Mouse (Mus musculus) thymus, postnatal 25 days (tissue): Measurements from ENCODE around the gene Dhrs7.

Source experiments
- DNase-seq: peaks from one replicate; pipeline ENCODE4 v3.0.0; 2022

Dhrs7 gene

DNA sequence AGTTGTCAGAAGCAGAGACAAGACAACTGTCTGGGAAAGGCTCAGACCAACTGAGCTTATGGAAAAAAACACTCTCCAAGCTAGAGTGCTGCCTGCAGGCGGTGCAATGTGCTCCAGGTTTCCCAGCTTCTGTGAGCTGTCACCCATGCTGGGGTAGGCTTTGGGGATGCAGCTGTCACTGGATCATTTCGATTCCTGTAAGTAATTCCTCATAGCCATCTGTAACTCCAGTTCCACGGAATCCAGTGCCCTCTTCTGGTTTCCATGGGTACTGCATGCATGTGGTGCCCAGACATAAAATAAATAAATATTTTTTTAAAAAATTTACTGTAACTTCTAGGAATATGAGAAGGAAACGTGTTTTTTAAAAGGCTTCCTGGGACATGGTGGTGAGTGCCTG lies 10.0 kb downstream of the Dhrs7 start:
- peak; percentile 26 for DNase-seq

DNA sequence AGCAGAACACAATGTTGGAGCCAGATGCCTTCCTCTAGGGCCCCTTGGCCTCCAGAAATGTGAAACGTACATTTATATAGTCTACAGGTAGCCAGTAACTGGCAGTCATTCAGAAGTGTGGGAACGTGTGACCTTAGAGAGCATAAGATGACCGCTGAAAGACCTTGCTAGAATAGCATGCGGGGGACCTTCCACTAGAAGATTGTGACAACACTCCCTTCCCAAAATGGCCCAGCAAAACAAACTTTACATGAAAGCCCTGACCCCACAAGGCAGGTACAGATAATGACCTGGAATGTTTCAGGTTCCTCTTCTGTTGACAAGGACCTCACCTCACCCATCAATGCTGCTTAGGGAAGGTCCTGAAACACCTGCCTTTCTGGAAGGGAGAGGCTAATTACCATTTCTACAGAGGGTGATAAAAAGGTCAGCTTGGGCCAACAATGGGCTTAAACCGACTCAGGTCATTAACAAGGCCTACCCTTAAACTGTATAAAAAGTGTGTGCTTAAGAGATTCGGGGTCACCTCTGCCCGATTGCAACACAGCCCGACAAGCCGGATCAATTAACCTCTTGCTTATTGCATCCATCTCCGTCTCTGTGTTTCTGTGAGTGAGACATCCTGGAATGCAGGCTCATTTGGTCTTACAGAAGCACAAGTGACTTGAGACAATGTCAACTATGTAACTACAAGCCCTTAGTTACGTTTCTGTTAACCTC lies 14.9 kb downstream of the Dhrs7 start, which contains the start of gene Gm4756:
Gm4756 (minus strand) TSS at position 51 of the 720 bp plus-strand sequence.
- no peak for DNase-seq

DNA sequence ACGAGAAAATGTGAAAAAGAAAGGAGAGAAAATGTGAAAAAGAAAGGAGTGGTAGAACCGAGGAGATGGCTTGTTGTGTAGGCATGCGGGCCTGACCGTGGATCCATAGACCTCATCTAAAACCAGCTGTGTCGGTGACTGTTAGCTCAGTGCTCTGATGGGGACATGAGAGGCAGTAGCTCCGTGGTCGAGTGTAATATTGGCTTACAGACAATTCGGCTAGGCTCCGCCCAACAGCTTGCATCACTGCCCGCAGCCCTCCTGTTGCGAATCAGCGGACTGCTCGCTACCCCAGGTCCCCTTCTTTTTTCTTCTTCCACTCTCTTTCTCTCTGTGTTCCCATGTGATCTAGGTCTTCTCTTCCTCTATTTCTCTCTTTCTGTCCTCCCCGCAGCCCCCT lies 15.8 kb downstream of the Dhrs7 start:
- no peak for DNase-seq

DNA sequence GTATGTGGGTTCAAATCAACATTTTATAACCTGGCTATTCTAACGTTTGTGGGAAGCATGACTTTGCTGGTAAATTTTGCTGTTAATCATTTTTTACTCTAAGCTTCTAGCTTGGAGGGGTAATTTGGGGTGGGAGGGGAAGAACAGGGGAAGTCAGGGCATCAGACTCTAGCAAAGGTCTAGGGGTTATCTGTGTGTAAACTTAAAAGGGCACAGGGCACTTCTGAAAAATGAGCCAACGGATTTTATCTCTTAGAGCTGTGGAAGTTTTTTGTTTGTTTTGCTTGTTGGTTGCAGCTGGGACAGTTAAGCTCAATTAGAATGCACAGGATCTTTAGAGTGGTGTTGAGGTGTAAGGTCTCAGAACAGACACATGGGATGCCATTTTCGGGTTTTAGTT lies 26.7 kb downstream of the Dhrs7 start:
- DNase-seq: no peak

DNA sequence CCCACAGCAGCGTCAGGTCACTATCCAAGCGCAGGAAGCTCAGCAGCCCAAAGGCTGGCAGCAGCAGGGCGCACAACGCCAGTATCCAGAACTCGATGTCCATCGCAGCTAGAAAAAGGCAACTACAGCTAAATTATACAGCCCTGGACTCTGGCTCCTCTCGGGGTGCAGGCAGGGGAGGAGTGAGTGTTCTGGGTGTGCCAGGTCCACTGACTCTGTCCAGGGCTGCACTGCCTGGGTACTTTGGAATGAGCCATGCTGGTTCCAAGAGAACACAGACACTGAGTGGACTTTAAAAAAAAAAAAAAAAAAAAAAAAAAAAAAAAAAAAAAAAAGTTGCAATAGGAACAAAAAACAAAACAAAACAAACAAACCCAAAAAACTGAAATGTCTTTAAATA lies 36.0 kb downstream of the Dhrs7 start:
- DNase-seq: no peak

DNA sequence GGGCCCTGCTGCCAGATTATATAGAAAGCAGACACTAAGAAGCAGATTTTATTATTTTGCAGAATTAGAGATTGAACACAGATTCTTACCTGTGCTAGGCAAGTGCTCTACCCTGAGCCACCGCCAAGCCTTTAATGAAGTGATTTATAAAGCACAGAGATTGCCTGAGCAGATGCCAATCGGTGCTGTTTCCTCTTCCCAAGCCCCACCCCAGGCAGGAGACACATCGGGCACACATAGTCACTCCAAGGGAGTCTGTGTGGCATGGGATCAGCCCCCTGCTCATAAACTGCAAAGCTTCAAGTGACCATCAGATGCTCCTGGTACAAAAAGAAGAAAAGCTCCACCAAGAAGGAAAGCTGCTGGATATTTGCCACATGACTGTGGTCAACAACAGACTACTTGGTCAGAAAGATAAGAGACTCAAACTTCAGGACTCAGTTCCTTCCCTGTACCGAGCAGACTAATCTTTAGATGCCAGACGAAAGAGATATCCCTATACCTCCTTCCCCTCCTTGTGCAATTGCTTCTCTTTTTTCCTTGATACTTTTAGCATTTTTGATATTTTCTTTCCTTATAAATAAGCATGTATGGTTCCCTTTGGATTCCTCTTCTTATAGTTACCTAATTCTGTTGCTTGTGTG lies 41.7 kb downstream of the Dhrs7 start:
- DNase-seq: no peak

DNA sequence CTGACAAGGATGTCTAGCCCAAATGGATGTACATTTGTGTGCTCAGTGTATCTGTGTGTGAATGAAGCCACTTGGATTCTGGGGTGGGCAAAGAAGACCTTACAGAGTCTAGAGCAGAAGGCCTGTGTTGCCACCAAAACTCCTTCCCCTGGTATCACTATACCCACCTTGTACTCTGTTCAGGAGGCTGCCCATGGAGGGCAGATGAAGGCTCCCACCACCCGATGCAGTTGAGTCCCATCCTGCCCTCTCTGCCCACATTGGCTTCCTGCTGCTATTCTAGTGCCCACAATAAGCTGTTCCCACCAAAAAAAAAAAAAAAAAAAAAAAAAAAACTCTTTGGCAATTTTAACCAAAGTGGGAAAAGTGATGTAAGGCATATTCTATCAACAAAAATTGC lies 43.3 kb downstream of the Dhrs7 start:
- DNase-seq: no peak

DNA sequence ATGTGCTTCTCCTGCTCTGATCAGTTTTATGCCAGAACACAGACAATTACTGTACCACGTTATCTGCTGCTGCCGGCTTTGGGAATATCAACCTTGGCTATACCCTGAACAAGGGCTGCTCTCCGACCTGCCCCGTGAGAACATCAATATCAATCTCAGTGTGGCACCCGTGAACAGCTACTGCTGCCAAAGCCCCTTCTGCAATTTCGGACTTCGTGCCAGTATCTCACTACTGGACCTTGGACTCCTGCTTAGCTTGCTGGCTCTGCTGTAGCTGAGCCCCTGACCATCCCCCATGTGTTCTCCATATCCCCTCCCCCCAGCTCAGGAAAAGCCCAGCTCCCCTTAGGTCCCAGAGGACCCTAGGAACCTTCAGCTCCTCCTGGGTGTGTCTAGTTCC lies 43.9 kb downstream of the Dhrs7 start:
- DNase-seq: no peak

DNA sequence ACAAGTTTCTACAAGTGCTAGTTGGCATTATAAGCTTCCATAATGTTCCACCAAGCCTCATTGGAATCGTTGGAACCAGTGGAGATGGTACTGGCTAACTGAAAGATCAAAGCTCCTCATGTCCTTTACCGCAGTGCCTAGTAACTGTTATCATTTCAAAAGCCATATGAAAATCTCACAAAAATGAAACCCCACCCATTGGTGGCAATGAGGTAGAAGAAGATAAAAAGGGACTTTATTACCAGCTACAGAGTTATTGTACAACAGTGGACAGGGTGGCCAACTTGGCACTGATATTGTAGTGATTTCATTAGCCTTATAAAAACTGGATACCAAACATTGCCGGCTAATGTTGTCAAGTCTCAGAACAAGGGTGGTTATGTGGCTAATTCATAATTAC lies 52.7 kb downstream of the Dhrs7 start:
- no peak for DNase-seq
